Mouse (Mus musculus): ENCODE measurements around the gene Lamtor2.

- TF ChIP-seq POLR2A (IDR thresholded peaks at IDR 0.05; ENCODE audit: insufficient read depth, low read depth, low read length) (no peak), CTCF (IDR thresholded peaks at IDR 0.05) (no peak), EP300 (IDR thresholded peaks at IDR 0.05; ENCODE audit: insufficient read depth, low read depth, low read length) (no peak)
Measured at GRCm38 (mm10) chr3:88555069-88555605, 2.3 kb upstream of the Lamtor2 start.

All from heart, adult 2 months (tissue).